Mouse (Mus musculus) erythroblast, embryonic 14.5 days (primary cell): ENCODE results near the gene Degs2. TPM values are rescaled to one million over a fixed set of nuclear protein-coding genes. Genes with fewer than 3 reads are reported as not detected.
"Not testable (repeated sequence)": the region's sequence is repeated elsewhere in the genome, so short reads cannot be mapped to it uniquely, and the experiment has no call there.

ENCODE experiments used
- H3K27me3 ChIP-seq: 2 replicates; pipeline ENCODE4 v1.6.1; 2012; ENCODE audit warnings: inconsistent platforms; ENCODE audit not compliant: control insufficient read depth
- H3K36me3 ChIP-seq: 2 replicates; pipeline ENCODE4 v1.6.1; 2012; ENCODE audit warnings: mild to moderate bottlenecking, inconsistent platforms; ENCODE audit not compliant: control insufficient read depth
- H3K4me1 ChIP-seq: 2 replicates; pipeline ENCODE4 v1.6.1; 2012; ENCODE audit warnings: inconsistent platforms; ENCODE audit not compliant: control insufficient read depth
- H3K4me3 ChIP-seq: replicated peaks from 2 replicates; pipeline ENCODE3; 2012; ENCODE audit warnings: moderate library complexity, mild to moderate bottlenecking, inconsistent platforms
- H3K9me3 ChIP-seq: 2 replicates; pipeline ENCODE4 v1.6.1; 2012; ENCODE audit warnings: low read length, inconsistent platforms, mixed read lengths; ENCODE audit not compliant: control insufficient read depth
- GATA1 ChIP-seq: IDR thresholded peaks from 2 replicates; pipeline ENCODE4 v1.6.1; 2012; ENCODE audit warnings: low read length, inconsistent platforms, mixed read lengths
- TAL1 ChIP-seq: IDR thresholded peaks from 3 replicates; pipeline ENCODE4 v1.6.1; 2012; ENCODE audit warnings: low read length, inconsistent platforms, mixed read lengths
- polyA plus RNA-seq: library from polyadenylated mRNA; stranded (reverse); fragments of >175 nt; gene quantifications from 2 replicates; pipeline ENCODE4 v1.2.3, GENCODE M21; 2012

Degs2 gene
- polyA plus RNA-seq, 1 experiment: not detected

- Histone ChIP-seq H3K9me3 (no peaks in the 10 kb centered on the region), H3K27me3 (no peaks in the 10 kb centered on the region), H3K4me3 (no peak overlapping the region), H3K4me1 (no peaks in the 10 kb centered on the region), H3K36me3 (no peaks in the 10 kb centered on the region)
- TF ChIP-seq TAL1: no peak
- no peak for TF ChIP-seq GATA1
Measured at GRCm38 (mm10) chr12:108734386-108734785, 32.3 kb upstream of the Degs2 start.

GRCm38 (mm10) chr12:108723841-108724240, 21.7 kb upstream of the Degs2 start:
- no peaks in the 10 kb centered on the region for H3K27me3 ChIP-seq
- TF ChIP-seq GATA1 (no peak), TAL1 (no peak)
- H3K4me1 ChIP-seq: no peaks in the 10 kb centered on the region
- H3K36me3 ChIP-seq: no peaks in the 10 kb centered on the region
- no peak overlapping the region for H3K4me3 ChIP-seq
- no peaks in the 10 kb centered on the region for H3K9me3 ChIP-seq

- no peaks in the 10 kb centered on the region for H3K9me3 ChIP-seq
- no peaks in the 10 kb centered on the region for H3K36me3 ChIP-seq
- TF ChIP-seq GATA1 (no peak), TAL1 (no peak)
- no peaks in the 10 kb centered on the region for H3K27me3 ChIP-seq
- H3K4me3 ChIP-seq: no peak overlapping the region
- no peaks in the 10 kb centered on the region for H3K4me1 ChIP-seq
Measured at GRCm38 (mm10) chr12:108722464-108722863, 20.3 kb upstream of the Degs2 start.

GRCm38 (mm10) chr12:108718485-108718884, 16.4 kb upstream of the Degs2 start:
- Histone ChIP-seq H3K4me1 (no peaks in the 10 kb centered on the region), H3K4me3 (no peak overlapping the region), H3K27me3 (no peaks in the 10 kb centered on the region), H3K9me3 (no peaks in the 10 kb centered on the region), H3K36me3 (no peaks in the 10 kb centered on the region)
- TF ChIP-seq GATA1 (no peak), TAL1 (no peak)

GRCm38 (mm10) chr12:108715854-108716253, 13.7 kb upstream of the Degs2 start:
- no peaks in the 10 kb centered on the region for H3K27me3 ChIP-seq
- H3K4me1 ChIP-seq: no peaks in the 10 kb centered on the region
- no peak overlapping the region for H3K4me3 ChIP-seq
- no peaks in the 10 kb centered on the region for H3K36me3 ChIP-seq
- TF ChIP-seq GATA1 (no peak), TAL1 (no peak)
- no peaks in the 10 kb centered on the region for H3K9me3 ChIP-seq

GRCm38 (mm10) chr12:108713972-108714371, 11.9 kb upstream of the Degs2 start:
- H3K27me3 ChIP-seq, H3K36me3 ChIP-seq, H3K4me3 ChIP-seq, H3K9me3 ChIP-seq, H3K4me1 ChIP-seq: not testable (repeated sequence)

GRCm38 (mm10) chr12:108712481-108712880, 10.4 kb upstream of the Degs2 start:
- no peak for TF ChIP-seq TAL1
- TF ChIP-seq GATA1: no peak
- Histone ChIP-seq H3K4me3 (no peak overlapping the region), H3K9me3 (no peaks in the 10 kb centered on the region), H3K4me1 (no peaks in the 10 kb centered on the region), H3K36me3 (no peaks in the 10 kb centered on the region), H3K27me3 (no peaks in the 10 kb centered on the region)

GRCm38 (mm10) chr12:108710861-108711615, 8.9 kb upstream of the Degs2 start:
- Histone ChIP-seq H3K9me3 (no peaks in the 10 kb centered on the region), H3K4me3 (no peak overlapping the region), H3K36me3 (no peaks in the 10 kb centered on the region), H3K27me3 (no peaks in the 10 kb centered on the region), H3K4me1 (no peaks in the 10 kb centered on the region)
- no peak for TF ChIP-seq TAL1
- no peak for TF ChIP-seq GATA1

GRCm38 (mm10) chr12:108709964-108710765, 8.1 kb upstream of the Degs2 start:
- Histone ChIP-seq H3K4me1 (no peaks in the 10 kb centered on the region), H3K9me3 (no peaks in the 10 kb centered on the region), H3K36me3 (no peaks in the 10 kb centered on the region), H3K4me3 (no peak overlapping the region), H3K27me3 (no peaks in the 10 kb centered on the region)
- TF ChIP-seq TAL1 (no peak), GATA1 (no peak)
